Mouse (Mus musculus): ENCODE measurements around the gene Apoc4.

The Apoc4 gene

GRCm38 (mm10) chr7:19678901-19679300, 2.4 kb downstream of the Apoc4 start:
- DNase-seq (ENCODE audit: extremely low spot score) = no peak

GRCm38 (mm10) chr7:19677872-19678271, 3.4 kb downstream of the Apoc4 start, which contains the start of gene Apoc2:
Gene Apoc2 (minus strand): TSS chr7:19677941.
- no peak for DNase-seq (ENCODE audit: extremely low spot score)

GRCm38 (mm10) chr7:19676662-19677061, 4.6 kb downstream of the Apoc4 start:
- no peak for DNase-seq (ENCODE audit: extremely low spot score)

- no peak for DNase-seq (ENCODE audit: extremely low spot score)
Measured at GRCm38 (mm10) chr7:19675824-19676223, 5.5 kb downstream of the Apoc4 start.

- no peak for DNase-seq (ENCODE audit: extremely low spot score)
Measured at GRCm38 (mm10) chr7:19673083-19673699, 8.1 kb downstream of the Apoc4 start.

GRCm38 (mm10) chr7:19671511-19671910, 9.8 kb downstream of the Apoc4 start:
- no peak for DNase-seq (ENCODE audit: extremely low spot score)

- peak; percentile 85 for DNase-seq (ENCODE audit: extremely low spot score)
Measured at GRCm38 (mm10) chr7:19668947-19669721, 12.1 kb downstream of the Apoc4 start.

GRCm38 (mm10) chr7:19667434-19667833, 13.8 kb downstream of the Apoc4 start:
- DNase-seq (ENCODE audit: extremely low spot score) = no peak

GRCm38 (mm10) chr7:19666750-19667149, 14.5 kb downstream of the Apoc4 start:
- no peak for DNase-seq (ENCODE audit: extremely low spot score)

GRCm38 (mm10) chr7:19664955-19665841, 16.1 kb downstream of the Apoc4 start, which contains the start of gene Clptm1:
Gene Clptm1 (minus strand): TSS chr7:19665033.
- peak; percentile 98 for DNase-seq (ENCODE audit: extremely low spot score)

GRCm38 (mm10) chr7:19664455-19664954, 16.8 kb downstream of the Apoc4 start:
- DNase-seq (ENCODE audit: extremely low spot score) = no peak

GRCm38 (mm10) chr7:19663940-19664339, 17.3 kb downstream of the Apoc4 start:
- DNase-seq (ENCODE audit: extremely low spot score) = no peak

- no peak for DNase-seq (ENCODE audit: extremely low spot score)
Measured at GRCm38 (mm10) chr7:19652614-19653013, 28.7 kb downstream of the Apoc4 start.

- DNase-seq (ENCODE audit: extremely low spot score) = no peak
Measured at GRCm38 (mm10) chr7:19651063-19651786, 30.1 kb downstream of the Apoc4 start.

GRCm38 (mm10) chr7:19641223-19641622, 40.1 kb downstream of the Apoc4 start:
- DNase-seq (ENCODE audit: extremely low spot score) = no peak

GRCm38 (mm10) chr7:19635074-19635827, 46.0 kb downstream of the Apoc4 start:
- no peak for DNase-seq (ENCODE audit: extremely low spot score)

GRCm38 (mm10) chr7:19634591-19634990, 46.7 kb downstream of the Apoc4 start:
- DNase-seq (ENCODE audit: extremely low spot score) = no peak

GRCm38 (mm10) chr7:19633855-19634254, 47.4 kb downstream of the Apoc4 start:
- DNase-seq (ENCODE audit: extremely low spot score) = no peak

GRCm38 (mm10) chr7:19633197-19633596, 48.1 kb downstream of the Apoc4 start:
- no peak for DNase-seq (ENCODE audit: extremely low spot score)

GRCm38 (mm10) chr7:19632720-19633119, 48.6 kb downstream of the Apoc4 start:
- DNase-seq (ENCODE audit: extremely low spot score) = no peak

GRCm38 (mm10) chr7:19632275-19632674, 49.0 kb downstream of the Apoc4 start:
- DNase-seq (ENCODE audit: extremely low spot score) = no peak
